Mouse (Mus musculus) mouse embryonic stem cell (cell line): Measurements from ENCODE around the gene Olfr1195.
"Not testable (repeated sequence)": the region's sequence is repeated elsewhere in the genome, so short reads cannot be mapped to it uniquely, and the experiment has no call there.

Source experiments
- in situ Hi-C, 2 experiments: fragments of 300-500 bp; cut with MboI; formaldehyde crosslinking; loops; 1 replicate in 1 of 2; 3 replicates in 1 of 2; pipeline ENCODE4 v1.14.3; 2019 to 2020; ENCODE audit warnings: low sequenced_read_pairs in 2 of 2, low pct_unique_long_range_greater_than_20kb in 1 of 2, mixed read lengths in 1 of 2; ENCODE audit not compliant: unreplicated experiment in 1 of 2

Olfr1195 gene

DNA sequence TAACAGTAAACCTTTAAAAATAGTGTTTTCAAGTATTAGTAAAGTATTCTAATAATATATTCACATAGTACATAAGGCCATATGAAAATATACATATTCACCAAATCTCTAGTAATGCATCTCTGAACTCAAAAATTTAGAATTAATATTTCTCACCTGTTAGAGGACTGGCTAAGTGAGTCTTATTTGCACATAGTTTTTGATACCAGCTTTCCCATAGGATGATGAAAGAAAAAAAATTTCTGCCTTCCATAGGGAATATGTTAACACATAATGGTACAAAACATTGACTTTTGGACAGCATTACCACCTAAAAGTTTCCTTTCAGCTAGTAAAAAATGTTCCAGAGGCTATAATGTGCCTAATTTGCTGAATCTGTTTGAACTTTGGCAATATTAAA, at the start of gene Olfr1195:
Gene Olfr1195, minus strand, starts transcription at position 101 of the 400 bp plus-strand sequence.
- in situ Hi-C loops: no loop called here

DNA sequence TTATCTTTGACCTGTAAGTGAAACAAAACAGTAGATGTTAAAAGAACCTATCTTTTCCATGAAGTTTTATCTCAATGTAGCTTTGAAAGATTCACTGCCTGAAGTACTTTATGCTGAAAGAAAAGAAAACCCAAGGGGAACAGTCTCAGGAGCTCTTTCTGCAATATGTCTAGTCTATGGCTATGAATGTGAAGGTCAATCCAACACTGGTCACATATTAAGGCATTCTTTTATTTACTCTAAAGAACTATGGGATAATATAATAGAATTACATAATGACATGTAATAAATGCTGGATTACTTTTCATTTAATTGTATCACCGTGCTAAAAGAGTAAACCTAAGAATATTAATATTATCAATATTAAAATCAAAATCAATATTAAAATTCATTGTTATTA, 43.3 kb upstream of the Olfr1195 start, which contains the start of gene Olfr1197:
Gene Olfr1197, minus strand, starts transcription at position 101 of the 400 bp plus-strand sequence.
- in situ Hi-C loops: no loop called here

DNA sequence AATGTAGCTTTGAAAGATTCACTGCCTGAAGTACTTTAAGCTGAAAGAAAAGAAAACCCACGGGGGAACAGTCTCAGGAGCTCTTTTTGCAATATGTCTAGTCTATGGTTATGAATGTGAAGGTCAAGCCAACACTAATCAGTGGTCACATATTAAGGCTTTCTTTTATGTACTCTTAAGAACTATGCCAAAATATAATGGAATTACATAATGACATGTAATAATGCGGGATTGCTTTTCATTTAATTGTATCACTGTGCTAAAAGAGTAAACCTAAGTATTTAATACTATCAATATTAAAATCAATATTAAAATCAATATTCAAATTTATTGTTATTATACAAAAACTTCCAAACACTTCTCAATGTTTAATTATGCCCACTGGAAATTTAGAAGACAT, 15.5 kb upstream of the Olfr1195 start, which contains the start of gene Olfr1196:
Gene Olfr1196, minus strand, starts transcription at position 101 of the 400 bp plus-strand sequence.
- in situ Hi-C loops: no loop called here

DNA sequence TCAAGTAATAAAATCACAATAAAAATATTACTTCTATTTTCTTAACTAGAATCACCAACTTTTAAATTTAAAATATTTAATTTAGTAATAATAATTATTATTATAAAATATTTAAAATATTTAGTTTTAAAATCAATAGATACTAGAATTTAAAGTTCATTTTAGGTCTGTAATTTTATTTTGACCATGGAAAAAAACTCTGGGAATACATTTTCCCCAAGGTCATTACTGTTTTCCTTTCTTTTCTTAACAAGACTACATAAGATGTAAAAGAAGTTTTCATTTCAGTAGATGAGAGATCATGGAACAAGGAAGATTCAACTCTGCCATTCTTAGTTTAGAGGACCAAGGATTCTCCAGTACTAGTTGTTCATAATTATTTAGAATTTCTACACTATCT, 13.7 kb downstream of the Olfr1195 start, which contains the start of gene Olfr1193:
Gene Olfr1193, plus strand, starts transcription at position 301 of the 400 bp plus-strand sequence.
- in situ Hi-C loops: not testable (repeated sequence)

DNA sequence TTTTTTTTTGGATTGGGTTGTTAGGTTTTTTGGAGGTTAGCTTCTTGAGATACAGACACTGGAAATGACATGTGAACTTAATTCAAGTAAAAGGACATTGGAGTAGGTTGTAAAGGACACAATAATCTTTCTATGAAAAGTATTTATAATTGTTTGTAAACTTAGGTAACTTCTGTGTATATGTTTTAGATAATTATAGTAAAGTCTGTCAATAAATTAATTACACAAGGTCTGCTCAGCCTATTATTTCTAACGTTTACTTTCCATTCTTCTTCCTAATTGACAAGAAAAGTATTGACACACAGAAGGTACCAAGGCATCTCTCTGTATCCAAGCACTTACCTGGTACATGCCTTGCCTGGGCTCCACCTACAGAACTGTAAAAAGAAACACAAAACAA, 40.8 kb downstream of the Olfr1195 start, which contains the start of gene Olfr1192-ps1:
Gene Olfr1192-ps1, plus strand, starts transcription at position 301 of the 400 bp plus-strand sequence.
- in situ Hi-C loops: no loop called here

DNA sequence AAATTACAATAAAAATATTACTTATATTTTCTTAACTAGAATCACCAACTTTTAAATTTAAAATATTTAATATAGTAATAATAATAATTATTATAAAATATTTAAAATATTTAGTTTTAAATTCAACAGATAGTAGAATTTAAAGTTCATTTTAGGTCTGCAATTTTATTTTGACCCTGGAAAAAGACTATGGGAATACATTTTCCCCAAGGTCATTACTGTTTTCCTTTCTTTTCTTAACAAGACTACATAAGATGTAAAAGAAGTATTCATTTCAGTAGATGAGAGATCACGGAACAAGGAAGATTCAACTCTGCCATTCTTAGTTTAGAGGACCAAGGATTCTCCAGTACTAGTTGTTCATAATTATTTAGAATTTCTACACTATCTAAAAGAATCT, 48.7 kb downstream of the Olfr1195 start, which contains the start of gene Olfr1191-ps1:
Gene Olfr1191-ps1, plus strand, starts transcription at position 301 of the 400 bp plus-strand sequence.
- in situ Hi-C loops: not testable (repeated sequence)
